Comparison of ENCODE assay signal across 9 mouse cellular contexts in the genomic region with DNA sequence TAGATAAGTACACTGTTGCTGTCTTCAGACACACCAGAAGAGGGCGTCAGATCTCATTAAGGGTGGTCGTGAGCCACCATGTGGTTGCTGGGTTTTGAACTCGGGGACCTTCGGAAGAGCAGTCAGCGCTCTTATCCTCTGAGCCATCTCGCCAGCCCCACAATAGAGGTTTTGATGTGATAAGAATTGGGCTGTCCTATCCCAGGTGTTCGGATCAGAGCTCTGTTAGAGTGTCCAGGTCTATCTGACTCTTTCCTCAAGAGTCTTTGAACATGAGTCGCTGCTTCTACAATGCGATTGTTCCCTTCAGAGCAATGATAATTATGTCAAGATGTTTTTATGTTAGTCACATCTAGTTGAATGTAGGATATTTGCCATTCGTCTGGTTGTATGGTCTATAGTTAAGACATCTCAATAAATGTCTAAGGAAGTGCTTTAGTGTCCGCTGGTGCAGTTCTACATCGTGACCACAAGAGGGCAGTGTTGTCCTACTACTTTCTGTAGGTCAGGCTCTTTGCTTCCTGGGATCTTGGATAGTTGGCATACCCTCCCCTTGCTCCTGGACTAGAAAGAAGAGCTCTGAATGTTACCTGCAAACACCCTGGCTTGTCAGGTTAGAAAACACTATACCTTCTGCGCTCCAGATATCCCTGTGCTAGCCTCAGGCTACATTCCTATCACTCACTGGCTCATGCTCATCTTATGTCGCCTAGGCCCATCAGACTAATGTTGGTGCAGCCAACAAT. TPM values are rescaled to one million over a fixed set of nuclear protein-coding genes. Genes with fewer than 3 reads are reported as not detected.
A peak's percentile ranks its signal among the peaks of the same experiment; 100 is the strongest.
DNase-seq lines count a peak whose midpoint lies in the region; ATAC-seq and TF ChIP-seq lines count a peak whose summit lies in the region.
"Had no signal": no experiment of that assay in that cellular context is flagged by ENCODE, and none has a peak within 500 bp of the region (broad histone marks: within the 10 kb centered on the region; RNA-seq: fewer than 3 reads in every experiment).

No protein-coding gene starts in this region.

- TF ChIP-seq CTCF in C2C12 (IDR thresholded peaks at IDR 0.05; ENCODE audit: control insufficient read depth, insufficient read depth, insufficient read length): peak; percentile 52

- no peaks in the 10 kb centered on the region for H3K79me3 ChIP-seq in C2C12 (ENCODE audit: low read depth)

- 0 out of 2 replicates have a peak, but pooled peaks cover 7% of the 10 kb centered on the region for H3K27me3 ChIP-seq in heart, embryonic 11.5 days (ENCODE audit: control insufficient read depth, insufficient read depth, low read length)
- H3K27me3 ChIP-seq in C2C12 (ENCODE audit: control insufficient read depth, insufficient read depth, insufficient read length): peaks cover 49% of the 10 kb centered on the region
- H3K27me3 ChIP-seq in neural tube, embryonic 13.5 days: no peaks in the 10 kb centered on the region

- ATAC-seq in heart, embryonic 11.5 days (replicated peaks; ENCODE audit: insufficient number of reproducible peaks, low FRiP score, low TSS enrichment): no peak
- peak; percentile 88 for ATAC-seq in granulocyte monocyte progenitor cell, adult 5-6 weeks (replicated peaks; ENCODE audit: poor library complexity, severe bottlenecking)
- peak; percentile 63 for ATAC-seq in neural tube, embryonic 13.5 days (ENCODE audit: low read depth)

- H3K9ac ChIP-seq in heart, embryonic 11.5 days (ENCODE audit: low read depth, low read length): no peak overlapping the region
- no peak overlapping the region for H3K9ac ChIP-seq in neural tube, embryonic 13.5 days
- H3K9ac ChIP-seq: limb, embryonic 13.5 days had no signal

- WGBS in heart, embryonic 11.5 days (ENCODE audit: insufficient replicate concordance): 28% methylated on average over 14 of the region's 14 CpGs
- WGBS in neural tube, embryonic 13.5 days: 36% methylated on average over 14 of the region's 14 CpGs

- H3ac ChIP-seq in C2C12 (ENCODE audit: control insufficient read depth, insufficient read length, low read depth): no peak overlapping the region

- DNase-seq in heart, adult 11 months: peak; percentile 87
- DNase-seq in brain, adult 2 months (ENCODE audit: low read depth, low spot score): peak; percentile 79
- DNase-seq in kidney, postnatal 4 days: peak; percentile 39 to 48
- no peak for DNase-seq in urinary bladder, adult 18-20 months (ENCODE audit: low spot score in 2 of 2)

- no peak overlapping the region for H3K27ac ChIP-seq in heart, embryonic 11.5 days (ENCODE audit: low read depth, low read length)
- H3K27ac ChIP-seq in neural tube, embryonic 13.5 days (replicated peaks): no peak overlapping the region
- H3K27ac ChIP-seq: limb, embryonic 13.5 days had no signal

- no peaks in the 10 kb centered on the region for H3K79me2 ChIP-seq in C2C12 (ENCODE audit: control insufficient read depth, insufficient read depth)

- no peaks in the 10 kb centered on the region for H3K4me1 ChIP-seq in heart, embryonic 11.5 days (ENCODE audit: control insufficient read depth, insufficient read depth, low read length)
- no peaks in the 10 kb centered on the region for H3K4me1 ChIP-seq in neural tube, embryonic 13.5 days (replicated peaks)

- H3K4me2 ChIP-seq in heart, embryonic 11.5 days: no peak overlapping the region
- H3K4me2 ChIP-seq in neural tube, embryonic 13.5 days: no peak overlapping the region
- H3K4me2 ChIP-seq: limb, embryonic 13.5 days had no signal

- H3K4me3 ChIP-seq in heart, embryonic 11.5 days (ENCODE audit: low read depth, low read length): no peak overlapping the region
- H3K4me3 ChIP-seq in C2C12 (ENCODE audit: insufficient read depth, poor library complexity, severe bottlenecking): no peak overlapping the region
- H3K4me3 ChIP-seq in neural tube, embryonic 13.5 days: no peak overlapping the region
- H3K4me3 ChIP-seq: limb, embryonic 13.5 days had no signal

- H3K36me3 ChIP-seq in heart, embryonic 11.5 days (ENCODE audit: control insufficient read depth, insufficient read depth, low read length): no peaks in the 10 kb centered on the region
- no peaks in the 10 kb centered on the region for H3K36me3 ChIP-seq in C2C12 (ENCODE audit: control insufficient read depth, insufficient read depth)
- no peaks in the 10 kb centered on the region for H3K36me3 ChIP-seq in neural tube, embryonic 13.5 days
- H3K36me3 ChIP-seq: limb, embryonic 13.5 days had no signal

- no peaks in the 10 kb centered on the region for H3K9me3 ChIP-seq in heart, embryonic 11.5 days (replicated peaks; ENCODE audit: control insufficient read depth, low read length)
- no peaks in the 10 kb centered on the region for H3K9me3 ChIP-seq in neural tube, embryonic 13.5 days
- H3K9me3 ChIP-seq: limb, embryonic 13.5 days had no signal

TF ChIP-seq in C2C12, 6 proteins besides CTCF, POLR2A, EP300 and RAD21:
- TF ChIP-seq MAX (IDR thresholded peaks at IDR 0.05) (no peak), USF1 (IDR thresholded peaks at IDR 0.05; ENCODE audit: low read depth) (no peak)

RNA-seq across cellular contexts. Expression of gene 4933414I15Rik, which starts 3.8 kb away (rescaled TPM):
- polyA plus RNA-seq in heart, embryonic 11.5 days (2014; fragmentation: Nextera tagmentation; extraction: Ambion mirVana): not detected in 2 replicates
- not detected for polyA plus RNA-seq in C2C12 (2012; fragmentation: generic; extraction: Trizol)
- total RNA-seq in granulocyte monocyte progenitor cell, adult 5-6 weeks (2014; fragmentation: Nextera tagmentation): not detected in 2 replicates
- not detected in 2 replicates for total RNA-seq in granulocyte monocyte progenitor cell, adult 5-6 weeks (2017)
- not detected in 2 replicates for polyA plus RNA-seq in neural tube, embryonic 13.5 days (2015; fragmentation: Nextera tagmentation; extraction: Ambion mirVana)
- polyA plus RNA-seq: limb, embryonic 13.5 days had no signal

RNA-seq across cellular contexts. Expression of gene Zfp354b, which starts 8.4 kb away (rescaled TPM):
- polyA plus RNA-seq in heart, embryonic 11.5 days (2014; fragmentation: Nextera tagmentation; extraction: Ambion mirVana): 0.30 and 0.82 TPM in 2 replicates
- polyA plus RNA-seq in C2C12 (2012; fragmentation: generic; extraction: Trizol): 0.11 TPM
- total RNA-seq in granulocyte monocyte progenitor cell, adult 5-6 weeks (2014; fragmentation: Nextera tagmentation): not detected in 2 replicates
- total RNA-seq in granulocyte monocyte progenitor cell, adult 5-6 weeks (2017): 0.34 TPM in 1 of 2 replicates, not detected in the other
- polyA plus RNA-seq in neural tube, embryonic 13.5 days (2015; fragmentation: Nextera tagmentation; extraction: Ambion mirVana): 3.2 and 4.1 TPM in 2 replicates

RNA-seq across cellular contexts. Expression of gene Prop1, which starts 13.8 kb away (rescaled TPM):
- not detected in 2 replicates for polyA plus RNA-seq in heart, embryonic 11.5 days (2014; fragmentation: Nextera tagmentation; extraction: Ambion mirVana)
- not detected for polyA plus RNA-seq in C2C12 (2012; fragmentation: generic; extraction: Trizol)
- not detected in 2 replicates for total RNA-seq in granulocyte monocyte progenitor cell, adult 5-6 weeks (2014; fragmentation: Nextera tagmentation)
- not detected in 2 replicates for total RNA-seq in granulocyte monocyte progenitor cell, adult 5-6 weeks (2017)
- not detected in 2 replicates for polyA plus RNA-seq in neural tube, embryonic 13.5 days (2015; fragmentation: Nextera tagmentation; extraction: Ambion mirVana)
- polyA plus RNA-seq: limb, embryonic 13.5 days had no signal

RNA-seq across cellular contexts. Expression of gene Zfp2, which starts 23.8 kb away (rescaled TPM):
- 9.2 and 11.2 TPM in 2 replicates for polyA plus RNA-seq in heart, embryonic 11.5 days (2014; fragmentation: Nextera tagmentation; extraction: Ambion mirVana)
- 0.69 TPM for polyA plus RNA-seq in C2C12 (2012; fragmentation: generic; extraction: Trizol)
- total RNA-seq in granulocyte monocyte progenitor cell, adult 5-6 weeks (2014; fragmentation: Nextera tagmentation): 2.4 and 4.0 TPM in 2 replicates
- total RNA-seq in granulocyte monocyte progenitor cell, adult 5-6 weeks (2017): 1.3 and 2.0 TPM in 2 replicates
- 38.6 and 43.2 TPM in 2 replicates for polyA plus RNA-seq in neural tube, embryonic 13.5 days (2015; fragmentation: Nextera tagmentation; extraction: Ambion mirVana)

RNA-seq across cellular contexts. Expression of gene Olfr1378, which starts 26.5 kb away (rescaled TPM):
- polyA plus RNA-seq in heart, embryonic 11.5 days (2014; fragmentation: Nextera tagmentation; extraction: Ambion mirVana): not detected in 2 replicates
- not detected for polyA plus RNA-seq in C2C12 (2012; fragmentation: generic; extraction: Trizol)
- total RNA-seq in granulocyte monocyte progenitor cell, adult 5-6 weeks (2014; fragmentation: Nextera tagmentation): not detected in 2 replicates
- total RNA-seq in granulocyte monocyte progenitor cell, adult 5-6 weeks (2017): not detected in 2 replicates
- polyA plus RNA-seq in neural tube, embryonic 13.5 days (2015; fragmentation: Nextera tagmentation; extraction: Ambion mirVana): not detected in 2 replicates

Comparison
In these comparisons a context has a peak if more than half of its experiments do, and no peak if none do; other contexts are left out.
1. DNase-seq: peak in heart, adult 11 months (single experiment), brain, adult 2 months (single experiment) and kidney, postnatal 4 days (2 of 2); none in urinary bladder, adult 18-20 months (0 of 2).